Mouse (Mus musculus) hindbrain, embryonic 14.5 days (tissue): ENCODE measurements at regions not wholly inside any gene's neighbourhood (a gene's known extent, or its start where the extent isn't known, plus 50 kb on each side); places are given as distances from the start of the nearest gene placed in this dataset.

Experiments
- ATAC-seq: fragments of 200-750 bp; cut with Nextera tagmentation; 2 replicates; pipeline ENCODE4 v1.8.0; 2017; ENCODE audit warnings: moderate number of reproducible peaks, mild to moderate bottlenecking, moderate TSS enrichment, moderate library complexity; ENCODE audit not compliant: low FRiP score
- DNase-seq: peaks from one replicate; pipeline ENCODE4 v3.0.0-alpha.2; 2015; ENCODE audit warnings: low spot score
- H3K27ac ChIP-seq: fragments of 300-500 bp; sonication (generic); 2 replicates; pipeline ENCODE4 v1.5.1; 2014; ENCODE audit warnings: mild to moderate bottlenecking, moderate library complexity
- H3K27me3 ChIP-seq: fragments of 300-500 bp; sonication (generic); 2 replicates; pipeline ENCODE4 v1.6.1; 2014; ENCODE audit warnings: mild to moderate bottlenecking, low read length, mixed read lengths; ENCODE audit not compliant: control insufficient read depth, insufficient read depth
- H3K36me3 ChIP-seq: fragments of 300-500 bp; sonication (generic); replicated peaks from 2 replicates; pipeline ENCODE4 v1.6.1; 2014; ENCODE audit not compliant: control insufficient read depth, insufficient read depth
- H3K4me1 ChIP-seq: fragments of 300-500 bp; sonication (generic); replicated peaks from 2 replicates; pipeline ENCODE4 v1.6.1; 2014; ENCODE audit warnings: antibody characterized with exemption, low read length, mixed read lengths; ENCODE audit not compliant: control insufficient read depth, insufficient read depth
- H3K4me2 ChIP-seq: fragments of 300-500 bp; sonication (generic); replicated peaks from 2 replicates; pipeline ENCODE4 v1.6.1; 2014; ENCODE audit warnings: mild to moderate bottlenecking, moderate library complexity
- H3K4me3 ChIP-seq: fragments of 300-500 bp; sonication (generic); replicated peaks from 2 replicates; pipeline ENCODE4 v1.5.1; 2014; ENCODE audit warnings: mild to moderate bottlenecking, low read length
- H3K9ac ChIP-seq: fragments of 300-500 bp; sonication (generic); 2 replicates; pipeline ENCODE4 v1.6.1; 2014
- H3K9me3 ChIP-seq: fragments of 300-500 bp; sonication (generic); 2 replicates; pipeline ENCODE4 v1.6.1; 2016; ENCODE audit warnings: low read length; ENCODE audit not compliant: control insufficient read depth
- WGBS: fragments of 180-500 bp; shearing (Covaris S2); extraction: QIAGEN DNeasy Blood & Tissue Kit; methylation state at CpG from one replicate; pipeline ENCODE4 v1.1.7; 2014; 5-methylcytosine and 5-hydroxymethylcytosine counted together

DNA sequence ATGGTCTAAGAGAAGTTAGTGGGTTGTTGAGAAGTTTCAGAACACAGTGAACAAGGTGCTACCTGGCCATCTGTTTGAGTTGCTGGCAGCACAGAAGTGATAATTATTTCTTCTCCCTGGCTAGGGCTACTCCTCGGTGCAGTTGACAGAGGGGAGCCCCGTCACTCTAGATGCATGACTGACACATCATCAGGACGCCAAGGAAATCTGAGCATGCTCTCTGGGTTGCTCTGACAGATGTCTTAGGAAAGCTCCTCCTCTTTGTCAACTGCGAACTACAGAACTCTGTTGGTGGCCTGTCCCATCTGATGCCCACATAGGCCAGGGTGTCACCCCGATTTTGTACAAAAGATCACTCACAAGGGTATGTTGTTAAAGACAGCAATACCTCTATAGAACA, 278.7 kb downstream of the Cog6 start:
- no peak for DNase-seq
- no peaks in the 10 kb centered on the region for H3K27me3 ChIP-seq
- no peaks in the 10 kb centered on the region for H3K36me3 ChIP-seq
- H3K9ac ChIP-seq: no peak overlapping the region
- H3K27ac ChIP-seq: no peak overlapping the region
- H3K4me1 ChIP-seq: no peaks in the 10 kb centered on the region; the same call in 1 of the 2 replicates
- H3K4me3 ChIP-seq: no peak overlapping the region
- no peak overlapping the region for H3K4me2 ChIP-seq
- no peaks in the 10 kb centered on the region for H3K9me3 ChIP-seq
- 57% methylated on average over 5 of the region's 5 CpGs for WGBS
- ATAC-seq: no peak

DNA sequence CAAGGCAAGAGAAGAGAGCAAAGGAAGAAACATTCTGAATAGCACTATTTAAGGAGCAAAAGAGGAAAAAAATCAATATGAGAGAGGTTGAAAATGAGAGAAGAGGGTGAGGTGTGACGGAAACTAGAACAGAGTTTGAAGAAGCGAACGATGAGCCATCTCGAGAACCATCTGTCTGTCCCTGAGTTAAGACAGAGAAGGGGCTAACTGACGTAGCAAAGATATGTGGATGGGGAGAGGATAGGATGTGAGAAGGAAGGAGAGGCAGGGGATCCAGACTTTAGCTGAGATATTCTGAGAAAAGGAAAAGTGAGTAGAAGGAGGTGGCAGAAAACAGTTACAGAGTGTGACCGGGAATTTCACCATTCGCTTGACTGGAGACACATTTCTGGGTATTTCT, 281.1 kb downstream of the Cog6 start:
- H3K27me3 ChIP-seq: no peaks in the 10 kb centered on the region
- ATAC-seq: no peak
- no peaks in the 10 kb centered on the region for H3K9me3 ChIP-seq
- H3K4me2 ChIP-seq: no peak overlapping the region
- no peak for DNase-seq
- no peak overlapping the region for H3K9ac ChIP-seq
- no peaks in the 10 kb centered on the region; the same call in 1 of the 2 replicates for H3K4me1 ChIP-seq
- no peak overlapping the region for H3K27ac ChIP-seq
- no peak overlapping the region for H3K4me3 ChIP-seq
- H3K36me3 ChIP-seq: no peaks in the 10 kb centered on the region
- WGBS: 95% methylated on average over 7 of the region's 7 CpGs

DNA sequence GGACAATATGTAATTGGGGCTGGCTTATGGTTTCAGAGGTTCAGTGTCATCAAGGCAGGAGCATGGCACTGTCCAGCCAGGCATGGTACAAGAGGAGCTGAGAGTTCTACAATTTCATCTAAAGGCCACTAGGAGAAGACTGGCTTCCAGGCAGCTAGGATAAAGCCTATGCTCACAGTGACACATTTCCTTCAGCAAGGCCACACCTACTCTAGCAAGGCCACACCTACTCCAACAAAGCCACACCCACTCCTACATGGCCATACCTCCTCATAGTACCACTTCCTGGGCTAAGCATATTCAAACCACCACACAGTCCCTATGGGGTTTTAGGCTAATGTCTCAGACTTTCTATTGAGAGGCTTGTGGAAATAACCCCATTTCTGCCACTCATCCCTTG, 285.1 kb downstream of the Cog6 start:
- H3K27me3 ChIP-seq: no peaks in the 10 kb centered on the region
- no peak overlapping the region for H3K27ac ChIP-seq
- no peaks in the 10 kb centered on the region for H3K4me1 ChIP-seq
- ATAC-seq (no peak), DNase-seq (no peak)
- H3K4me2 ChIP-seq: no peak overlapping the region
- H3K4me3 ChIP-seq: no peak overlapping the region
- H3K36me3 ChIP-seq: no peaks in the 10 kb centered on the region
- no peak overlapping the region for H3K9ac ChIP-seq
- H3K9me3 ChIP-seq: no peaks in the 10 kb centered on the region

- Histone ChIP-seq H3K4me2 (no peak overlapping the region), H3K27ac (no peak overlapping the region), H3K9ac (no peak overlapping the region), H3K9me3 (no peaks in the 10 kb centered on the region), H3K27me3 (no peaks in the 10 kb centered on the region), H3K4me3 (no peak overlapping the region), H3K4me1 (no peaks in the 10 kb centered on the region), H3K36me3 (no peaks in the 10 kb centered on the region)
- ATAC-seq (no peak), DNase-seq (no peak)
- 81% methylated on average over 3 of the region's 3 CpGs for WGBS
Observed at GRCm38 (mm10) chr3:52731491-52731890, 285.5 kb downstream of the Cog6 start.

DNA sequence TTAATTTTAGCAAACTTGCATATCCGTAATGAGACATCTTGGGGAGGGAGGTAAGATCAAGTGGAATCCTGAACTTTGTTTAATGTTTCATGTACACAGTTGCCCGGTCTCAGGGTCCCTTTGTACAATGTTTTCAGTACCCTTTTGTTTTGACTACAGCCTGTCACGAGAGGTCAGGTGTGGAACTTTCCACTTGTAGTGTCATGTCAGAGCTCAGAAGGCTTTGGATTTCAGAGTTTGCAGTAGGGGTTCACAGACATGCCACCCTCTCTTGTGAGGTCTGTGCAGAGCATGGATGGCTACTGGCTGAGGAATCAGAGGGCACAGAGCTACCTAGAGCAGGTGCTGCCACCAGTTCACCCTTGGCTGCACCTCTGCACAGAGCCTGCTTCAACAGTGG, 287.3 kb downstream of the Cog6 start:
- DNase-seq: no peak
- 92% methylated on average over 3 of the region's 3 CpGs for WGBS

DNA sequence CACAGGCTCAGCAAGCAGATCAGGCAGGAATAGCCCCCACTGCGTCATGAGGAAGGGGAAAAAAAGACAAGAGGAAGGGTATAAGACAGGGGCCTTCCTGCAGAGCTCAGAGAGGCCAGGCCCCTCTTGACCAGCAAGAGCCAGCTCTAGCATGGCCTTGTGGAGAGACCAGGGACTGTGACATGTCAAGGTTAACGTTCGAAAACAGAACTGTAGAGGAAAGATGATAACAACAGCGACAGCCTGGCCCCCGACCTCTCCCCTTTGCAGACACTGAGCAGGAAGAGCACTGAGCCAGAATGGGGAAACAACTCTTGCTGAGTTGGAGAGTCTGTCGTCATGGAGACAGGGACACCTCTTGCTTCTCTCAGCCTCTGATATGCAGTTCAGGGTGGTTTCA, 288.2 kb downstream of the Cog6 start:
- Histone ChIP-seq H3K27ac (no peak overlapping the region), H3K4me3 (no peak overlapping the region), H3K4me1 (no peaks in the 10 kb centered on the region), H3K9me3 (no peaks in the 10 kb centered on the region), H3K9ac (no peak overlapping the region), H3K36me3 (no peaks in the 10 kb centered on the region), H3K27me3 (no peaks in the 10 kb centered on the region), H3K4me2 (no peak overlapping the region)
- no peak for ATAC-seq
- WGBS: 73% methylated on average over 6 of the region's 6 CpGs
- DNase-seq: no peak

More for the DNA sequence above, 287.3 kb downstream of the Cog6 start:
- Histone ChIP-seq H3K4me3 (no peak overlapping the region), H3K27me3 (no peaks in the 10 kb centered on the region), H3K27ac (no peak overlapping the region), H3K9me3 (no peaks in the 10 kb centered on the region), H3K4me1 (no peaks in the 10 kb centered on the region), H3K9ac (no peak overlapping the region), H3K36me3 (no peaks in the 10 kb centered on the region), H3K4me2 (no peak overlapping the region)
- ATAC-seq: no peak

DNA sequence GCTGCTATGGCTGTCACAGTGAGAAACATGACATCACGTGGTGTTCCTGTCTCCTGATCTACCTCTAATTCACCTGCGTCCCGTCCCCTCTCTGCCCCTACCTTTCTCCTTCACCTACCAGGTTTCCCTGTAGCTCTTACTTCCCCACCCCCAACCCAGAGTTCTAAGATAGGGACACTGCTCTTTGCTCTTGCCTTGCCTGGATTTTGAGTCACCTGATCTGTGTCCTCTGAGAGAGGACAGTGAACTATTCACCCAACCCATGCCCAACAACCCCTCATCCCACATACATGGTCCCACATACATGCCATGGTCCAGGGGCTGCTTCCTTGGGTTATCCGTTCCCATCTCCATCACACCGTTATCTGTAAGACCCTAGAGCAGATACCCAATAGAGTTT, 288.6 kb downstream of the Cog6 start:
- ATAC-seq (no peak), DNase-seq (no peak)
- WGBS: 92% methylated on average over 5 of the region's 5 CpGs
- H3K4me2 ChIP-seq: no peak overlapping the region
- H3K9ac ChIP-seq: no peak overlapping the region
- no peaks in the 10 kb centered on the region for H3K27me3 ChIP-seq
- no peaks in the 10 kb centered on the region for H3K9me3 ChIP-seq
- no peak overlapping the region for H3K4me3 ChIP-seq
- H3K27ac ChIP-seq: no peak overlapping the region
- H3K4me1 ChIP-seq: no peaks in the 10 kb centered on the region
- H3K36me3 ChIP-seq: no peaks in the 10 kb centered on the region

DNA sequence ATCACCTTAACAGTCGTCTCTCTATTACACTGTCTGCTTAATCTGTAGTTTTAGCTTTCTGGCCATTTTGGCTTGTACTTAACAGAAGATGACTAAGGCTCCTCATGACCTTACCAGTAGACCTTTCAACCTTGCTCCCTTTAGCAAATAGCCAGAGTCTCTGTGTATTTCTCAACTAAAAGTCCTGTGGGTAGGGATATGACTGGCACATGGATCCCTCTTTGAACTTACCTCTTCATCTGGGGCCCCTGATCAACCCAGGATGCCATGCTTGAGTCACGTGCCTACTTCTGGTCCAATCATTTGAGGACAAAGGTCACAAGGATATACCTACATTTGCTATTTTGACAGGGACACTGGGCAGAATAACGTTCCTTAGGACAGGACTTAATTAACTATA, 292.7 kb downstream of the Cog6 start:
- H3K4me3 ChIP-seq: no peak overlapping the region
- no peaks in the 10 kb centered on the region for H3K4me1 ChIP-seq
- no peaks in the 10 kb centered on the region for H3K27me3 ChIP-seq
- no peak for ATAC-seq
- no peak overlapping the region for H3K27ac ChIP-seq
- H3K36me3 ChIP-seq: no peaks in the 10 kb centered on the region
- H3K9me3 ChIP-seq: no peaks in the 10 kb centered on the region
- H3K4me2 ChIP-seq: no peak overlapping the region
- H3K9ac ChIP-seq: no peak overlapping the region
- no peak for DNase-seq
- 95% methylated on average over 3 of the region's 3 CpGs for WGBS

DNA sequence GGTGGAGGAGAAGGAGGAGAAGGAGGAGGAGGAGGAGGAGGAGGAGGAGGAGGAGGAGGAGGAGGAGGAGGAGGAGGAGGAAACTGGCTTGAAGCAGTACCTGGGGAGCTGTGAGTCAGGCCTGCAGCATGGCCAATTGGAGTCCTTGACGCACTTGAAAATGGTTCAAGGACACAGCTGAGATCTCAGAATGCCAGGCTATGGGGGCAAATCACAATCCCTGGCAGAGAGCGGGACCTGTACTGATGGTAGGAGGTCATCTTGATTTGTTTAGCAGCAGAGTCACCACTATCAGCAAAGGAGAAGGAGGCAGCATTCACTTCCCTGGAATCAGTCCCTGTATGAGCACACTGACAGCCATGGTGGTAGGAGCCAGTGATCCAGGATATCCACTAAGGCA, 294.1 kb downstream of the Cog6 start:
- DNase-seq: no peak
- H3K9me3 ChIP-seq: no peaks in the 10 kb centered on the region
- no peaks in the 10 kb centered on the region for H3K4me1 ChIP-seq
- H3K27me3 ChIP-seq: no peaks in the 10 kb centered on the region
- H3K4me3 ChIP-seq: no peak overlapping the region
- no peak overlapping the region for H3K9ac ChIP-seq
- WGBS: 97% methylated on average over 2 of the region's 2 CpGs
- H3K36me3 ChIP-seq: no peaks in the 10 kb centered on the region
- no peak for ATAC-seq
- no peak overlapping the region for H3K27ac ChIP-seq
- no peak overlapping the region for H3K4me2 ChIP-seq

GRCm38 (mm10) chr3:52719181-52719580, 297.9 kb downstream of the Cog6 start:
- no peak overlapping the region for H3K4me2 ChIP-seq
- no peaks in the 10 kb centered on the region for H3K36me3 ChIP-seq
- no peaks in the 10 kb centered on the region for H3K9me3 ChIP-seq
- ATAC-seq (no peak), DNase-seq (no peak)
- WGBS: 89% methylated on average over 3 of the region's 3 CpGs
- no peak overlapping the region for H3K9ac ChIP-seq
- H3K4me3 ChIP-seq: no peak overlapping the region
- H3K4me1 ChIP-seq: no peaks in the 10 kb centered on the region
- H3K27ac ChIP-seq: no peak overlapping the region
- no peaks in the 10 kb centered on the region for H3K27me3 ChIP-seq
